Mouse (Mus musculus) MEL (cell line): ENCODE measurements at regions not wholly inside any gene's neighbourhood (a gene's known extent, or its start where the extent isn't known, plus 50 kb on each side); places are given as distances from the start of the nearest gene placed in this dataset.

ENCODE experiments used
- DNase-seq: peaks from one replicate; pipeline ENCODE4 v3.0.0; 2011; ENCODE audit warnings: low read depth, low spot score
- H3K27ac ChIP-seq: 2 replicates; pipeline ENCODE4 v1.5.1; 2012; ENCODE audit warnings: low read depth, mild to moderate bottlenecking, control low read depth, low read length, moderate library complexity; ENCODE audit not compliant: control insufficient read depth
- H3K27me3 ChIP-seq, 2 experiments: fragments of 150-350 bp in 1 of 2; sonication (generic) in 1 of 2; 2 replicates each; pipeline ENCODE4 v1.6.1; 2012; ENCODE audit warnings: low read length in 2 of 2, mild to moderate bottlenecking in 2 of 2, improper control_type of control experiment in 1 of 2, moderate library complexity in 1 of 2; ENCODE audit not compliant: insufficient read depth in 2 of 2, control insufficient read depth in 1 of 2
- H3K36me3 ChIP-seq, 2 experiments: 2 replicates each; pipeline ENCODE4 v1.6.1; 2012 to 2014; ENCODE audit warnings: low read length in 2 of 2, improper control_type of control experiment in 1 of 2, inconsistent platforms in 1 of 2, mild to moderate bottlenecking in 1 of 2; ENCODE audit not compliant: insufficient read depth in 2 of 2, control insufficient read depth in 1 of 2
- H3K4me1 ChIP-seq, 2 experiments: fragments of 150-350 bp in 1 of 2; sonication (generic) in 1 of 2; 2 replicates each; pipeline ENCODE4 v1.6.1; 2012; ENCODE audit warnings: low read length in 2 of 2, improper control_type of control experiment in 1 of 2, mild to moderate bottlenecking in 1 of 2; ENCODE audit not compliant: insufficient read depth in 2 of 2, control insufficient read depth in 1 of 2
- H3K4me3 ChIP-seq, 2 experiments: fragments of 150-350 bp in 1 of 2; sonication (generic) in 1 of 2; 2 replicates each; pipeline ENCODE4 v1.5.1; 2012; ENCODE audit warnings: low read depth in 2 of 2, low read length in 2 of 2, mild to moderate bottlenecking in 2 of 2, moderate library complexity in 2 of 2, control low read depth in 1 of 2, improper control_type of control experiment in 1 of 2; ENCODE audit not compliant: control insufficient read depth in 1 of 2, insufficient read depth in 1 of 2
- H3K79me2 ChIP-seq: 2 replicates; pipeline ENCODE4 v1.6.1; 2012; ENCODE audit warnings: mild to moderate bottlenecking, low read length, moderate library complexity; ENCODE audit not compliant: control insufficient read depth, poor library complexity, insufficient read depth
- H3K9ac ChIP-seq: 2 replicates; pipeline ENCODE4 v1.6.1; 2012; ENCODE audit warnings: low read depth, mild to moderate bottlenecking, control low read depth, low read length, moderate library complexity; ENCODE audit not compliant: control insufficient read depth, poor library complexity, severe bottlenecking
- H3K9me3 ChIP-seq: fragments of 150-350 bp; sonication (generic); replicated peaks from 2 replicates; pipeline ENCODE4 v1.6.1; 2012; ENCODE audit warnings: mild to moderate bottlenecking, low read length, improper control_type of control experiment, moderate library complexity; ENCODE audit not compliant: insufficient read depth
- CHD2 ChIP-seq: IDR thresholded peaks from 2 replicates; pipeline ENCODE4 v1.6.1; 2011; ENCODE audit warnings: low read length, improper control_type of control experiment
- CTCF ChIP-seq, 3 experiments: IDR thresholded peaks in 2 of 3; conservative IDR thresholded peaks in 1 of 3; 2 replicates each; pipeline ENCODE4 v1.5.1; 2011 to 2012; ENCODE audit warnings: low read length in 3 of 3, low read depth in 2 of 3, mild to moderate bottlenecking in 2 of 3, improper control_type of control experiment in 1 of 3, inconsistent platforms in 1 of 3, mixed read lengths in 1 of 3, moderate library complexity in 1 of 3; ENCODE audit not compliant: control insufficient read depth in 1 of 3, insufficient read depth in 1 of 3, poor library complexity in 1 of 3, severe bottlenecking in 1 of 3
- E2F4 ChIP-seq: IDR thresholded peaks from 2 replicates; pipeline ENCODE4 v1.6.1; 2011; ENCODE audit warnings: low read depth, low read length, improper control_type of control experiment, borderline replicate concordance
- ELF1 ChIP-seq: IDR thresholded peaks from 2 replicates; pipeline ENCODE4 v1.6.1; 2014; ENCODE audit warnings: low read depth, mild to moderate bottlenecking, inconsistent platforms, low read length, improper control_type of control experiment, moderate library complexity
- EP300 ChIP-seq, 2 experiments: IDR thresholded peaks; 2 replicates each; pipeline ENCODE4 v1.6.1; 2011; ENCODE audit warnings: improper control_type of control experiment in 2 of 2, low read length in 2 of 2, low read depth in 1 of 2, mild to moderate bottlenecking in 1 of 2
- ETS1 ChIP-seq: IDR thresholded peaks from 2 replicates; pipeline ENCODE4 v1.6.1; 2012; ENCODE audit warnings: low read depth, mild to moderate bottlenecking, inconsistent platforms, low read length, improper control_type of control experiment, moderate library complexity
- JUND ChIP-seq: IDR thresholded peaks from 2 replicates; pipeline ENCODE4 v1.6.1; 2011; ENCODE audit warnings: low read depth, mild to moderate bottlenecking, improper control_type of control experiment, low read length
- MAFK ChIP-seq: IDR thresholded peaks from 2 replicates; pipeline ENCODE4 v1.6.1; 2011; ENCODE audit warnings: low read depth, mild to moderate bottlenecking, low read length, improper control_type of control experiment, borderline replicate concordance
- MAX ChIP-seq: IDR thresholded peaks from 2 replicates; pipeline ENCODE4 v1.6.1; 2011; ENCODE audit warnings: low read length, improper control_type of control experiment
- NELFE ChIP-seq: IDR thresholded peaks from 2 replicates; pipeline ENCODE4 v1.6.1; 2011; ENCODE audit warnings: low read depth, low read length, improper control_type of control experiment
- NRF1 ChIP-seq: IDR thresholded peaks from 2 replicates; pipeline ENCODE4 v1.6.1; 2014; ENCODE audit warnings: low read depth, mild to moderate bottlenecking, inconsistent platforms, low read length, improper control_type of control experiment, moderate library complexity; ENCODE audit not compliant: poor library complexity, insufficient read depth, severe bottlenecking
- POLR2AphosphoS2 ChIP-seq: IDR thresholded peaks from 2 replicates; pipeline ENCODE4 v1.6.1; 2011; ENCODE audit warnings: low read length, improper control_type of control experiment
- POLR2AphosphoS5 ChIP-seq: IDR thresholded peaks from 2 replicates; pipeline ENCODE4 v1.6.1; 2012; ENCODE audit warnings: low read depth, borderline replicate concordance, mild to moderate bottlenecking, inconsistent platforms, low read length, moderate library complexity, mixed read lengths
- SIN3A ChIP-seq: IDR thresholded peaks from 2 replicates; pipeline ENCODE4 v1.6.1; 2012; ENCODE audit warnings: low read length, improper control_type of control experiment, inconsistent platforms
- TAL1 ChIP-seq: IDR thresholded peaks from 2 replicates; pipeline ENCODE4 v1.6.1; 2012; ENCODE audit warnings: mild to moderate bottlenecking, inconsistent platforms, low read length, moderate library complexity, mixed read lengths
- UBTF ChIP-seq: IDR thresholded peaks from 2 replicates; pipeline ENCODE4 v1.6.1; 2012; ENCODE audit warnings: low read depth, mild to moderate bottlenecking, inconsistent platforms, low read length, improper control_type of control experiment, moderate library complexity, borderline replicate concordance; ENCODE audit not compliant: insufficient read depth
- ZKSCAN1 ChIP-seq: IDR thresholded peaks from 2 replicates; pipeline ENCODE4 v1.6.1; 2012; ENCODE audit warnings: low read depth, mild to moderate bottlenecking, inconsistent platforms, low read length, improper control_type of control experiment, moderate library complexity
- ZMIZ1 ChIP-seq: IDR thresholded peaks from 2 replicates; pipeline ENCODE4 v1.6.1; 2012; ENCODE audit warnings: low read depth, mild to moderate bottlenecking, inconsistent platforms, low read length, improper control_type of control experiment, moderate library complexity
- ZNF384 ChIP-seq: IDR thresholded peaks from 2 replicates; pipeline ENCODE4 v1.6.1; 2012; ENCODE audit warnings: low read depth, mild to moderate bottlenecking, inconsistent platforms, low read length, improper control_type of control experiment

GRCm38 (mm10) chr9:122437464-122437863 lies 86.1 kb downstream of the Abhd5 start:
- Histone ChIP-seq H3K4me1 (peaks cover 0 to 5% of the 10 kb centered on the region in 2 experiments; a peak in 1 of 4 replicates), H3K27ac (no peak overlapping the region), H3K36me3 (peaks cover 0 to 2% of the 10 kb centered on the region in 2 experiments; a peak in 2 of 4 replicates), H3K9ac (no peak overlapping the region), H3K9me3 (no peaks in the 10 kb centered on the region), H3K4me3 (no peak overlapping the region), H3K79me2 (no peaks in the 10 kb centered on the region), H3K27me3 (no peaks in the 10 kb centered on the region)
- no peak for TF ChIP-seq NRF1
- no peak for TF ChIP-seq MAFK
- no peak for TF ChIP-seq CHD2
- TF ChIP-seq ELF1: no peak
- TF ChIP-seq NELFE: no peak
- no peak for TF ChIP-seq E2F4
- no peak for TF ChIP-seq MAX
- no peak for TF ChIP-seq TAL1
- TF ChIP-seq ZKSCAN1: no peak
- no peak for TF ChIP-seq JUND
- TF ChIP-seq ZNF384: no peak
- TF ChIP-seq EP300 (IDR thresholded peaks at IDR 0.05; ENCODE audit: low read depth in 1 of 2, low read length in 2 of 2): no peak
- TF ChIP-seq UBTF: no peak
- no peak for TF ChIP-seq SIN3A
- TF ChIP-seq POLR2AphosphoS5: no peak
- no peak for TF ChIP-seq POLR2AphosphoS2
- no peak for TF ChIP-seq ZMIZ1
- no peak for DNase-seq

DNA sequence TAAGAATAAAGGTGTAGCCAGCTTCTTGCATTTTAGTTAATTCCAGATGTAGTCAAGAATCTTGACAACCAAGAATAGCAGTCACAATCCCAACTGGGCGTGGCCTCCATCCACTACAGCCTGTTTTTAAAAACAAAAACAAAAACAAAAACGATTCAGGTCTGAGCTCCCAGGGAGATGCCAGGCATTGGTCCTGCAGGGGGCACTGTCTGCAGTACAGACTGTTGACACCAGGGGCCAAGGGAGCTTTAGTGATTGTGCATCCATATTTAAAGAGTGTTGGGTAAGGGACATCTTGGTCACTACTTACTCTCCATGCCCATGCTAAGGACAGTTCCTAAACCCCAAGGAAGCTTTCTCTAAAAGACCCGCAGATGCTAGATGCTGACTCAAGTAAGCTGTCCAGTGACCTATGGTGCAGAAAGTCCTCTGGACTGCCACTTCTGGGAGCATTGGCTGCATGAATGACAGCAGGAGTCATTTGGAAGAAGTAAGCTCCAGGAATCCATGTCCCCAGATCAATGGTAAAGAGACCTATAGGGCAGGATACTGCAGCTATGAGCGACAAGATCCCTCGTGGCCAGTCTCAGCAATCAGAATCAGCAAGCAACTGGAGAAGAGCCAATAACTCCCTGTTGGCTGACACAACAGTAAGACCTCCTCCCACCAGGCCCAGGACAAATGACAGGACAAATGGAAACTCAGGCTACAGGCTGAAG lies 95.1 kb downstream of the Abhd5 start:
- TF ChIP-seq ETS1: no peak
- peak; percentile 8 to 26 (median 21); a peak in 4 of 6 replicates for TF ChIP-seq CTCF (IDR thresholded peaks at IDR 0.05 in 2 of 3, conservative IDR thresholded peaks at IDR 0.05 in 1 of 3; ENCODE audit: control insufficient read depth in 1 of 3, insufficient read depth in 1 of 3, low read depth in 2 of 3, low read length in 3 of 3, poor library complexity in 1 of 3, severe bottlenecking in 1 of 3)
- TF ChIP-seq, all 39 proteins: peak for 1
- Histone ChIP-seq H3K9ac (no peak overlapping the region), H3K4me3 (no peak overlapping the region), H3K27me3 (no peaks in the 10 kb centered on the region; a peak in 1 of 4 replicates), H3K9me3 (no peaks in the 10 kb centered on the region), H3K79me2 (no peaks in the 10 kb centered on the region), H3K4me1 (no peaks in the 10 kb centered on the region), H3K36me3 (no peaks in the 10 kb centered on the region), H3K27ac (no peak overlapping the region)
- no peak for DNase-seq
